Mouse (Mus musculus): ENCODE results near the gene Cep164. TPM values are rescaled to one million over a fixed set of nuclear protein-coding genes. Genes with fewer than 3 reads are reported as not detected.

Cep164 gene
- total and polyA plus RNA-seq, 2 experiments from 2014 or later = 17.7 to 21.3 TPM

- no peak for TF ChIP-seq CTCF (IDR thresholded peaks at IDR 0.05)
- DNase-seq (ENCODE audit: low spot score) (no peak), ATAC-seq (ENCODE audit: low FRiP score) (no peak)
- no peaks in the 10 kb centered on the region for H3K9me3 ChIP-seq (ENCODE audit: low read length)
- WGBS = 86% methylated on average over 1 of the region's 1 CpGs
- H3K4me2 ChIP-seq (ENCODE audit: low read depth, low read length, poor library complexity, severe bottlenecking) = no peak overlapping the region
- peaks cover 2% of the 10 kb centered on the region; the same call in 1 of the 2 replicates for H3K4me1 ChIP-seq (ENCODE audit: insufficient read depth, low read length)
- H3K27me3 ChIP-seq (ENCODE audit: insufficient read depth, low read length) = no peaks in the 10 kb centered on the region
- H3K4me3 ChIP-seq (ENCODE audit: low read depth, low read length) = no peak overlapping the region
- no peak overlapping the region for H3K9ac ChIP-seq (replicated peaks; ENCODE audit: low read length, poor library complexity, severe bottlenecking)
- no peak overlapping the region for H3K27ac ChIP-seq (ENCODE audit: low read depth, low read length)
- H3K36me3 ChIP-seq (ENCODE audit: insufficient read depth, low read length) = peaks cover 39% of the 10 kb centered on the region
Observed at GRCm38 (mm10) chr9:45854136-45854535, 25.6 kb upstream of the Cep164 start.

DNA sequence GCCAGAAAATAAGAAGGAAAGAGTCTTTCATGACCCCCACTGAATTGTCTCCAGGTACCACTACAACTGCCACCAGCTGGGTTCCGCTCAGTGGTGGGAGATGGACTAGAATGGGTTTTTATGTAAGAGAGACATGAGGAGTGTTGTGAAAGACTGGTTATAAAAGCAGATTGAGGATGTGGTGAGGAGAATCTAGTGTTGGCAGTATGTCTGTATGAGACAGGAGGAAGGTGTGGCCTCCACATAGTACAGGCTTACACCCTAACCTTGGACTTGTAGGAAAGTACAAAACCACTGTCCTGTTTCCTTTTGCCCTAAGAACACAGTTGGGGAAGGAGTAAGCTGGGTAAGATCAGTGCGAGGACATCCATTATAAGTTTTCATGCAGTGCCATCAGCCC lies 25.2 kb upstream of the Cep164 start:
- no peaks in the 10 kb centered on the region for H3K9me3 ChIP-seq (ENCODE audit: low read length)
- H3K9ac ChIP-seq (replicated peaks; ENCODE audit: low read length, poor library complexity, severe bottlenecking) = no peak overlapping the region
- TF ChIP-seq CTCF (IDR thresholded peaks at IDR 0.05) = no peak
- DNase-seq (ENCODE audit: low spot score) (no peak), ATAC-seq (ENCODE audit: low FRiP score) (no peak)
- H3K4me1 ChIP-seq (ENCODE audit: insufficient read depth, low read length) = peaks cover 2% of the 10 kb centered on the region; the same call in 1 of the 2 replicates
- H3K36me3 ChIP-seq (ENCODE audit: insufficient read depth, low read length) = peaks cover 35% of the 10 kb centered on the region
- 98% methylated on average over 2 of the region's 2 CpGs for WGBS
- H3K4me2 ChIP-seq (ENCODE audit: low read depth, low read length, poor library complexity, severe bottlenecking) = no peak overlapping the region
- no peaks in the 10 kb centered on the region for H3K27me3 ChIP-seq (ENCODE audit: insufficient read depth, low read length)
- no peak overlapping the region for H3K27ac ChIP-seq (ENCODE audit: low read depth, low read length)
- no peak overlapping the region for H3K4me3 ChIP-seq (ENCODE audit: low read depth, low read length)

- TF ChIP-seq CTCF (IDR thresholded peaks at IDR 0.05) = no peak
- H3K27me3 ChIP-seq (ENCODE audit: insufficient read depth, low read length) = no peaks in the 10 kb centered on the region
- DNase-seq (ENCODE audit: low spot score) (no peak), ATAC-seq (ENCODE audit: low FRiP score) (no peak)
- no peaks in the 10 kb centered on the region for H3K9me3 ChIP-seq (ENCODE audit: low read length)
- no peak overlapping the region for H3K9ac ChIP-seq (replicated peaks; ENCODE audit: low read length, poor library complexity, severe bottlenecking)
- no peak overlapping the region for H3K27ac ChIP-seq (ENCODE audit: low read depth, low read length)
- H3K4me2 ChIP-seq (ENCODE audit: low read depth, low read length, poor library complexity, severe bottlenecking) = no peak overlapping the region
- H3K36me3 ChIP-seq (ENCODE audit: insufficient read depth, low read length) = peaks cover 17% of the 10 kb centered on the region
- WGBS = 97% methylated on average over 2 of the region's 2 CpGs
- no peak overlapping the region for H3K4me3 ChIP-seq (ENCODE audit: low read depth, low read length)
- peaks cover 2% of the 10 kb centered on the region; the same call in 1 of the 2 replicates for H3K4me1 ChIP-seq (ENCODE audit: insufficient read depth, low read length)
Observed at GRCm38 (mm10) chr9:45851776-45852175, 23.3 kb upstream of the Cep164 start.

DNA sequence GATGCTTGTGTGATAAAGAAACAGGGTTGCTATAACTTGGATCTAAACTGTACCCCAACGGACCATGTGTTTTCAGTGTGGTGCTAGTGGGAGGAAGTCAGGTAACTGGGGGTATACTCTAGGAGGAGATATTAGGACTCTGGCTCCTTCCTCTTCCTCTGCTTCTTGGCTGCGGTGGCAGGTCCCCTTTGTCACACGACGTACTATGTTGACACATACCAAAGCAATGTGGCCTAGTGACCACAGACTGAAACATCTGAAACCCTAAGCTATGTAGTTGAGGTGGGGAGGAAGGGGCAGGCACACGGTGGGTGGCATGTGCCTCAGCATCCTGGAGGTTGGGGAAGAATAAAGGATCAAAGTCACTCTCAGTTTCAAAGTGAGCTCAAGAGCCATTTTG lies 22.8 kb upstream of the Cep164 start:
- H3K4me2 ChIP-seq (ENCODE audit: low read depth, low read length, poor library complexity, severe bottlenecking) = no peak overlapping the region
- peaks cover 13% of the 10 kb centered on the region for H3K36me3 ChIP-seq (ENCODE audit: insufficient read depth, low read length)
- H3K9me3 ChIP-seq (ENCODE audit: low read length) = no peaks in the 10 kb centered on the region
- no peak for TF ChIP-seq CTCF (IDR thresholded peaks at IDR 0.05)
- H3K27ac ChIP-seq (ENCODE audit: low read depth, low read length) = no peak overlapping the region
- DNase-seq (ENCODE audit: low spot score) = no peak
- no peaks in the 10 kb centered on the region for H3K27me3 ChIP-seq (ENCODE audit: insufficient read depth, low read length)
- peaks cover 2% of the 10 kb centered on the region; the same call in 1 of the 2 replicates for H3K4me1 ChIP-seq (ENCODE audit: insufficient read depth, low read length)
- H3K4me3 ChIP-seq (ENCODE audit: low read depth, low read length) = no peak overlapping the region
- no peak for ATAC-seq (ENCODE audit: low FRiP score)
- 70% methylated on average over 5 of the region's 5 CpGs for WGBS
- H3K9ac ChIP-seq (replicated peaks; ENCODE audit: low read length, poor library complexity, severe bottlenecking) = no peak overlapping the region

DNA sequence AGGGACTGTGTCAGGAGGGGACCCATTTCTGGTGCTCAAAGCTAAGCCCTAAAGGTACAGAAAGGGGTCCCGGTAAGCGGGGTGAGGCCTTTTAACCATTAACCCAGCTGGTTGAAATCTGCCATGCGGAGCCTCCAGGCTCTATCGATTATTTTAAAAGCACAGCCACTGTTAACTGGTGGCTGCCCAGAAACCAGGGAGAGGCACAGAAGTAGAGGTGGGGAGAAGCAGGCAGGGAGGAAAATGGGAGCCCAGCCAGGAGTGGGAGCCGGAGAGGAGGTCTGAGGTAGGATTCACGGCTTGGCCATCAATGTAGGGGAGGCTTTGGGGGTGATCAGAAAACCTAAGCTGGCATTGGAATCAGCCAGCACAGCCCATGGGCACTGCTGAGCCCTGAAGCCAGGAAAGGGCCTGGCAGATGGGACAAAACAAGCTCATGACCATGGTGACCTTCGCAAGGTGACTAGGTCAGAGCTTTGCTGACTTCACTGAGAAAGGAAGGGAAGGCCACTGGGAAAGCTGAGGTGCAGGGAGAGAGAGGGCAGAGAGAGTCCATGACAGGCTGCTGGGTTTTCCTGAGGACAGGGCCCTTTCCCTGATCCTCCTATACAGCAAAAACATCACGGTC lies 22.2 kb upstream of the Cep164 start:
- peaks cover 2% of the 10 kb centered on the region; the same call in 1 of the 2 replicates for H3K4me1 ChIP-seq (ENCODE audit: insufficient read depth, low read length)
- no peaks in the 10 kb centered on the region for H3K9me3 ChIP-seq (ENCODE audit: low read length)
- no peaks in the 10 kb centered on the region for H3K27me3 ChIP-seq (ENCODE audit: insufficient read depth, low read length)
- WGBS = 71% methylated on average over 8 of the region's 8 CpGs
- ATAC-seq (ENCODE audit: low FRiP score) (no peak), DNase-seq (ENCODE audit: low spot score) (no peak)
- H3K27ac ChIP-seq (ENCODE audit: low read depth, low read length) = 0 out of 2 replicates have a peak overlapping the region, but pooled peaks have one; percentile 63
- no peak overlapping the region for H3K4me2 ChIP-seq (ENCODE audit: low read depth, low read length, poor library complexity, severe bottlenecking)
- H3K4me3 ChIP-seq (ENCODE audit: low read depth, low read length) = no peak overlapping the region
- no peak overlapping the region for H3K9ac ChIP-seq (replicated peaks; ENCODE audit: low read length, poor library complexity, severe bottlenecking)
- TF ChIP-seq CTCF (IDR thresholded peaks at IDR 0.05) = no peak
- H3K36me3 ChIP-seq (ENCODE audit: insufficient read depth, low read length) = peaks cover 10% of the 10 kb centered on the region; the same call in 1 of the 2 replicates
